Mouse (Mus musculus): ENCODE measurements around the gene Olfr1276. TPM values are rescaled to one million over a fixed set of nuclear protein-coding genes. Genes with fewer than 3 reads are reported as not detected.

The Olfr1276 gene
- total RNA-seq (2021), result not detected
- long read RNA-seq, experiment 1, result 0 reads
- long read RNA-seq, experiment 2, result 0 reads

- no peak for DNase-seq (ENCODE audit: low spot score in 2 of 2)
These were observed at the start of gene Olfr1276 for GRCm38 (mm10) chr2:111254216-111254615. Olfr1276 (plus strand) TSS chr2:111254516.

DNA sequence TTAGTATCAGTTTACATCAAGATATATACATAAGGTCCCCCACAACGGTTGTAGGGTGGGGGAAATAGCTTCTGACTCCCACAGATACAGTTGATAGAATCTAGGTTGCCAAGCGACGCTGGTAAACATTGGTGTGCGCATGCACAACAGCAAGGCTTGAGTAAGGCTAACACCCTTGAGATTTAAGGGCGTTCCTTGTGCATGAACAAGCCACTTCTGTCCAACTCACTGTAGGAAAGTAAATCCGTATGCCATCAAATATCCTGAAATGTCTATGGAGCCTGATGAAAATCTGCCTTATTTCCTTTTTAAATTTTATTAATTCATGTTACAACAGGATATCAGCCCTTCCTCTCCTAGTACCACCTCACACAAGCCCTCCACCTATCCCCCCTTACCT, 24.8 kb upstream of the Olfr1276 start, which contains the start of gene 4930430A15Rik:
Gene 4930430A15Rik (minus strand): TSS at position 101 of the 400 bp plus-strand sequence.
- DNase-seq (ENCODE audit: low spot score in 2 of 2), result no peak

GRCm38 (mm10) chr2:111235186-111235585, 19.1 kb upstream of the Olfr1276 start, which contains the start of gene Olfr1275:
Olfr1275 (minus strand) TSS chr2:111235286.
- no peak for DNase-seq (ENCODE audit: low spot score in 2 of 2)

DNA sequence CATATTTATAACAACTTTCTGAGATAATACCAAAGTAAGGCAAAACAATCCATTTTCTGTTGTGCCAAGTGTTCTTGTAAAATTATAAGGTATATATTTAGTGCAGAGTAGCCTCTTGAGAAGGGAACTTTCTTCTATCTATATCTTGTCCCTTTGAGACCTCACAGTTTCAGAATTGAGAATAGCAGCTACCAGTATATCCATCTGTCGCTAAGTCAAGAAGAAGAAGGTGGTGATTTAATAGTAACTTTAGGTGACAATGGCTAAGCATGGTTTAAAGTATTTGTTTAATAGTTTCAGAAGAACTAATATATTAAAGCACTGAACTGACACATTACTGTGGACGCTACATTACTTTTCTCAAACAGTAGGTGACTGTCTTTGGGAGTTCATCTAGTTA, 19.7 kb downstream of the Olfr1276 start, which contains the start of gene Olfr1277:
Gene Olfr1277 (minus strand): TSS at position 101 of the 400 bp plus-strand sequence.
- no peak for DNase-seq (ENCODE audit: low spot score in 2 of 2)

GRCm38 (mm10) chr2:111289836-111290235, 35.5 kb downstream of the Olfr1276 start, which contains the start of gene Olfr1278:
Olfr1278 (plus strand) TSS chr2:111290136.
- DNase-seq (ENCODE audit: low spot score in 2 of 2), result no peak

- no peak for DNase-seq (ENCODE audit: low spot score in 2 of 2)
These were observed 44.2 kb downstream of the Olfr1276 start for GRCm38 (mm10) chr2:111298541-111298940.

DNA sequence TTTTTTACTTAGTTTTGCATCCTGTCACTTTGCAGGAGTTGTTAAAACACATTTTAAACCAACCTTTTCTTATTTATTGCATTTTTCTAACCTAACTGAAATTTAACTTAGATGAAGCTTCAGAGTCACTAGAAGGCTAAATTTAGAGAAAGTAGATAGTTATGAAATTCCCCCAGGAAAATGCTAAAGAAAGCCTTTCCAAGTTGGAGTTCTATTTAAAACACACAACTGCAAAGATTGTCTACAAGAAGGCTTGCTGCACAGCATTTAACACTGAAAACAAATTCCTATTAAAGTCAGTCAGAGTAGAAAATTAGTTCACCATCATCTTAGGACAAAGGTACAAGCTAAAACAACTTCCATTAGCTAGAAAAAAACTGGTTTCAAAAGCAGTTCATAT, 46.1 kb downstream of the Olfr1276 start, which contains the start of gene Olfr1279:
Gene Olfr1279 (plus strand): TSS at position 262 of the 400 bp plus-strand sequence.
- no peak for DNase-seq (ENCODE audit: low spot score in 2 of 2)

Other genes with a start within 250 kb of the Olfr1276 start
- not detected for gene Gm13941, start 148.5 kb upstream of the Olfr1276 start, total RNA-seq (2021)
- gene Gm15130, start 101.6 kb upstream of the Olfr1276 start, total RNA-seq (2021), result not detected
- not detected for gene 4930430A15Rik, start 24.9 kb upstream of the Olfr1276 start, total RNA-seq (2021)
- gene Olfr1275, start 19.2 kb upstream of the Olfr1276 start, total RNA-seq (2021), result not detected
- not detected for gene Olfr1277, start 19.6 kb downstream of the Olfr1276 start, total RNA-seq (2021)
- not detected for gene Olfr1278, start 35.6 kb downstream of the Olfr1276 start, total RNA-seq (2021)
- not detected for gene Olfr1279, start 46.1 kb downstream of the Olfr1276 start, total RNA-seq (2021)
- not detected for gene Olfr1280, start 59.5 kb downstream of the Olfr1276 start, total RNA-seq (2021)
- not detected for gene Olfr1281, start 72.0 kb downstream of the Olfr1276 start, total RNA-seq (2021)
- gene Olfr1282, start 81.6 kb downstream of the Olfr1276 start, total RNA-seq (2021), result not detected
- gene Olfr1283, start 112.3 kb downstream of the Olfr1276 start, total RNA-seq (2021), result not detected
- gene Olfr1284, start 121.0 kb downstream of the Olfr1276 start, total RNA-seq (2021), result not detected
- gene Olfr1286, start 168.6 kb downstream of the Olfr1276 start, total RNA-seq (2021), result not detected
- gene Olfr1287, start 194.6 kb downstream of the Olfr1276 start, total RNA-seq (2021), result not detected
- gene Olfr1288, start 219.6 kb downstream of the Olfr1276 start, total RNA-seq (2021), result not detected
- gene Olfr1289, start 226.3 kb downstream of the Olfr1276 start, total RNA-seq (2021), result not detected
- not detected for gene Olfr1290, start 239.3 kb downstream of the Olfr1276 start, total RNA-seq (2021)
- gene Olfr1291-ps1, start 242.7 kb downstream of the Olfr1276 start, total RNA-seq (2021), result not detected